Mouse (Mus musculus): ENCODE measurements around the gene A830031A19Rik.

A830031A19Rik gene

GRCm38 (mm10) chr11:24095656-24096353 lies 21.0 kb upstream of the A830031A19Rik start:
- no peak for DNase-seq (ENCODE audit: extremely low read depth, low read depth, low spot score)

GRCm38 (mm10) chr11:24095236-24095635 lies 20.4 kb upstream of the A830031A19Rik start:
- DNase-seq (ENCODE audit: extremely low read depth, low read depth, low spot score): no peak

- no peak for DNase-seq (ENCODE audit: extremely low read depth, low read depth, low spot score)
Observed at GRCm38 (mm10) chr11:24094086-24094487, 19.2 kb upstream of the A830031A19Rik start.

GRCm38 (mm10) chr11:24092618-24093017 lies 17.8 kb upstream of the A830031A19Rik start:
- no peak for DNase-seq (ENCODE audit: extremely low read depth, low read depth, low spot score)

GRCm38 (mm10) chr11:24091393-24092080 lies 16.7 kb upstream of the A830031A19Rik start:
- DNase-seq (ENCODE audit: extremely low read depth, low read depth, low spot score): no peak

- no peak for DNase-seq (ENCODE audit: extremely low read depth, low read depth, low spot score)
Observed at GRCm38 (mm10) chr11:24090443-24090842, 15.6 kb upstream of the A830031A19Rik start.

- DNase-seq (ENCODE audit: extremely low read depth, low read depth, low spot score): peak; percentile 83
Observed at GRCm38 (mm10) chr11:24087069-24087468, 12.2 kb upstream of the A830031A19Rik start.

GRCm38 (mm10) chr11:24085986-24086385 lies 11.1 kb upstream of the A830031A19Rik start:
- no peak for DNase-seq (ENCODE audit: extremely low read depth, low read depth, low spot score)

- DNase-seq (ENCODE audit: extremely low read depth, low read depth, low spot score): no peak
Observed at GRCm38 (mm10) chr11:24084590-24084989, 9.7 kb upstream of the A830031A19Rik start.

- DNase-seq (ENCODE audit: extremely low read depth, low read depth, low spot score): no peak
Observed at GRCm38 (mm10) chr11:24084077-24084476, 9.2 kb upstream of the A830031A19Rik start.

- DNase-seq (ENCODE audit: extremely low read depth, low read depth, low spot score): no peak
Observed at GRCm38 (mm10) chr11:24083423-24083822, 8.6 kb upstream of the A830031A19Rik start.

GRCm38 (mm10) chr11:24083076-24083405 lies 8.2 kb upstream of the A830031A19Rik start:
- DNase-seq (ENCODE audit: extremely low read depth, low read depth, low spot score): no peak

- DNase-seq (ENCODE audit: extremely low read depth, low read depth, low spot score): no peak
Observed at GRCm38 (mm10) chr11:24082385-24083075, 7.7 kb upstream of the A830031A19Rik start.

GRCm38 (mm10) chr11:24081687-24082384 lies 7.0 kb upstream of the A830031A19Rik start:
- DNase-seq (ENCODE audit: extremely low read depth, low read depth, low spot score): no peak

- no peak for DNase-seq (ENCODE audit: extremely low read depth, low read depth, low spot score)
Observed at GRCm38 (mm10) chr11:24081016-24081686, 6.3 kb upstream of the A830031A19Rik start.

- DNase-seq (ENCODE audit: extremely low read depth, low read depth, low spot score): no peak
Observed at GRCm38 (mm10) chr11:24080541-24080940, 5.7 kb upstream of the A830031A19Rik start.

GRCm38 (mm10) chr11:24079392-24080391 lies 4.8 kb upstream of the A830031A19Rik start:
- no peak for DNase-seq (ENCODE audit: extremely low read depth, low read depth, low spot score)

GRCm38 (mm10) chr11:24078706-24079316 lies 4.0 kb upstream of the A830031A19Rik start:
- no peak for DNase-seq (ENCODE audit: extremely low read depth, low read depth, low spot score)

Data from fat pad, adult 2 months (tissue).